Mouse (Mus musculus): Measurements from ENCODE around the gene Dusp6. TPM values are rescaled to one million over a fixed set of nuclear protein-coding genes. Genes with fewer than 3 reads are reported as not detected.

The Dusp6 gene
- total and polyA plus RNA-seq, 2 experiments: 29.9 to 48.4 TPM

DNA sequence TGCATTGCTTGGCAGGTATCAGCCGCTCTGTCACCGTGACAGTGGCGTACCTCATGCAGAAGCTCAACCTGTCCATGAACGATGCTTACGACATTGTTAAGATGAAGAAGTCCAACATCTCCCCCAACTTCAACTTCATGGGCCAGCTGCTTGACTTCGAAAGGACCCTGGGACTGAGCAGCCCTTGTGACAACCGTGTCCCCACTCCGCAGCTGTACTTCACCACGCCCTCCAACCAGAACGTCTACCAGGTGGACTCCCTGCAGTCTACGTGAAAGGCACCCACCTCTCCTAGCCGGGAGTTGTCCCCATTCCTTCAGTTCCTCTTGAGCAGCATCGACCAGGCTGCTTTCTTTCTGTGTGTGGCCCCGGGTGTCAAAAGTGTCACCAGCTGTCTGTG, 3.0 kb downstream of the Dusp6 start:
- Histone ChIP-seq H3K27me3 (ENCODE audit: control insufficient read depth, insufficient read depth, low read length) (no peaks in the 10 kb centered on the region), H3K79me2 (ENCODE audit: control insufficient read depth, insufficient read depth, low read length) (peaks cover 14% of the 10 kb centered on the region), H3K4me3 (ENCODE audit: insufficient read depth, low read depth, low read length) (peak overlapping the region; percentile 83), H3K4me1 (ENCODE audit: control insufficient read depth, insufficient read depth, low read length) (peaks cover 15% of the 10 kb centered on the region), H3K27ac (replicated peaks; ENCODE audit: insufficient read depth, low read depth, low read length) (peak overlapping the region; percentile 7), H3K36me3 (ENCODE audit: control insufficient read depth, insufficient read depth, low read length) (peaks cover 10% of the 10 kb centered on the region), H3K9ac (ENCODE audit: low read depth, low read length) (peak overlapping the region; percentile 45)
- peak; percentile 51 for DNase-seq (ENCODE audit: extremely low read depth, low read depth, low spot score)
- 7% methylated on average over 14 of the region's 14 CpGs for WGBS
- no peak for TF ChIP-seq CTCF (IDR thresholded peaks at IDR 0.05; ENCODE audit: low read depth, low read length)
- no peak for TF ChIP-seq POLR2A (IDR thresholded peaks at IDR 0.05; ENCODE audit: extremely low read depth, insufficient read depth, low read length)

GRCm38 (mm10) chr10:99267621-99268020, 4.6 kb downstream of the Dusp6 start:
- Histone ChIP-seq H3K79me2 (ENCODE audit: control insufficient read depth, insufficient read depth, low read length) (peaks cover 14% of the 10 kb centered on the region), H3K4me1 (ENCODE audit: control insufficient read depth, insufficient read depth, low read length) (peaks cover 18% of the 10 kb centered on the region), H3K27me3 (ENCODE audit: control insufficient read depth, insufficient read depth, low read length) (no peaks in the 10 kb centered on the region), H3K36me3 (ENCODE audit: control insufficient read depth, insufficient read depth, low read length) (peaks cover 10% of the 10 kb centered on the region), H3K27ac (replicated peaks; ENCODE audit: insufficient read depth, low read depth, low read length) (no peak overlapping the region), H3K9ac (ENCODE audit: low read depth, low read length) (no peak overlapping the region), H3K4me3 (ENCODE audit: insufficient read depth, low read depth, low read length) (no peak overlapping the region)
- 70% methylated on average over 1 of the region's 1 CpGs for WGBS
- DNase-seq (ENCODE audit: extremely low read depth, low read depth, low spot score): no peak
- TF ChIP-seq POLR2A (IDR thresholded peaks at IDR 0.05; ENCODE audit: extremely low read depth, insufficient read depth, low read length) (no peak), CTCF (IDR thresholded peaks at IDR 0.05; ENCODE audit: low read depth, low read length) (no peak)

DNA sequence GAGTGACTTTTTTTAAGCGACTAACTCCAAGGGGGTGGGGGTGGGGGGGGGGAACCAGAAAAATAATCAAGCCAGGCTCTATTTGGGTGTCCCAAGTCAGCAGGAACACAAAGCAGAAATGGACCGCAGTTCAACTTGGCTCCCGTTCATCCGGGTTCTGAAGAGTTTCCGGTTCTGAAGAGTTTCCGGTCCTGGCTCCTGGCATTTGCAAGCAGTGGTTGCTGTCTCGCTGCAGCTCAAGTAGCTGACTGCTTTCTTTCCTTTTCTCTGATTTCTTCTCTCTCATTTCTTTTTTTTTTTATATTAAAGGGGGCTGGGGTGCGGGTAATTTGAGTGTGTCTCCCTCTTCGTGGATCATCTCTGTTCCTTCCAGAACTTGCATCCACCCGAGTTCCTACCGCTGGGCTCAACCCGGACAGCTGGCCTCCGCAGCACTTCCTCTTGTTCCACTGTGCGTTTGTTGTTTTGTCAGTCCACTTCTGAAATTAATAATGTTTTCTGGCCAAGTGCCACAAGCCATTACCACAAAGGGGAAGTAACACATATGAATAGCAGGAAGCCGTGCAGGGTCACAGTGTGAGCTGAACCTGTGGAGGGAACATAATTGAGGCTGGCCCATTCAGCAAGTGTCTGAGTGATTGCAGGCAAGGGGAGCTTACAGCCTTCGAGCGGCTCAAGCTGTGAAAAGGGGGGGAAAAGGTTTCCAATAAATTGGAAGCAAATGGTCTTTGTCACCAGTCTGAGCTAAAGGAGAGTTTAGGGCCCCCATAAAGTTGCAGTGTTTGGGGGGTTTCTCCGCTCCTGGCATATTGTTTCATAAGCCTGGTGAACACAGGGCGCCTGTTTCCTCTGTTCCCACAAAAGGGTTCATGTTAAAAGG, 5.6 kb downstream of the Dusp6 start:
- TF ChIP-seq POLR2A (IDR thresholded peaks at IDR 0.05; ENCODE audit: extremely low read depth, insufficient read depth, low read length): no peak
- TF ChIP-seq CTCF (IDR thresholded peaks at IDR 0.05; ENCODE audit: low read depth, low read length): no peak
- Histone ChIP-seq H3K79me2 (ENCODE audit: control insufficient read depth, insufficient read depth, low read length) (peaks cover 11% of the 10 kb centered on the region), H3K27me3 (ENCODE audit: control insufficient read depth, insufficient read depth, low read length) (no peaks in the 10 kb centered on the region), H3K27ac (replicated peaks; ENCODE audit: insufficient read depth, low read depth, low read length) (peak overlapping the region; percentile 72), H3K4me1 (ENCODE audit: control insufficient read depth, insufficient read depth, low read length) (peaks cover 18% of the 10 kb centered on the region), H3K4me3 (ENCODE audit: insufficient read depth, low read depth, low read length) (no peak overlapping the region), H3K36me3 (ENCODE audit: control insufficient read depth, insufficient read depth, low read length) (peaks cover 10% of the 10 kb centered on the region), H3K9ac (ENCODE audit: low read depth, low read length) (no peak overlapping the region)
- peak; percentile 77 for DNase-seq (ENCODE audit: extremely low read depth, low read depth, low spot score)
- 52% methylated on average over 19 of the region's 19 CpGs for WGBS

- Histone ChIP-seq H3K79me2 (ENCODE audit: control insufficient read depth, insufficient read depth, low read length) (peaks cover 4% of the 10 kb centered on the region; the same call in 1 of the 2 replicates), H3K4me1 (ENCODE audit: control insufficient read depth, insufficient read depth, low read length) (peaks cover 18% of the 10 kb centered on the region), H3K27ac (replicated peaks; ENCODE audit: insufficient read depth, low read depth, low read length) (peak overlapping the region; percentile 72), H3K9ac (ENCODE audit: low read depth, low read length) (peak overlapping the region; percentile 26; the same call in 1 of the 2 replicates), H3K4me3 (ENCODE audit: insufficient read depth, low read depth, low read length) (no peak overlapping the region), H3K36me3 (ENCODE audit: control insufficient read depth, insufficient read depth, low read length) (peaks cover 10% of the 10 kb centered on the region), H3K27me3 (ENCODE audit: control insufficient read depth, insufficient read depth, low read length) (no peaks in the 10 kb centered on the region)
- WGBS: 51% methylated on average over 4 of the region's 4 CpGs
- no peak for DNase-seq (ENCODE audit: extremely low read depth, low read depth, low spot score)
- no peak for TF ChIP-seq POLR2A (IDR thresholded peaks at IDR 0.05; ENCODE audit: extremely low read depth, insufficient read depth, low read length)
- no peak for TF ChIP-seq CTCF (IDR thresholded peaks at IDR 0.05; ENCODE audit: low read depth, low read length)
Observed at GRCm38 (mm10) chr10:99269301-99269701, 6.3 kb downstream of the Dusp6 start.

GRCm38 (mm10) chr10:99269704-99270103, 6.7 kb downstream of the Dusp6 start:
- no peaks in the 10 kb centered on the region for H3K27me3 ChIP-seq (ENCODE audit: control insufficient read depth, insufficient read depth, low read length)
- no peak overlapping the region for H3K4me3 ChIP-seq (ENCODE audit: insufficient read depth, low read depth, low read length)
- H3K27ac ChIP-seq (replicated peaks; ENCODE audit: insufficient read depth, low read depth, low read length): peak overlapping the region; percentile 72
- H3K9ac ChIP-seq (ENCODE audit: low read depth, low read length): peak overlapping the region; percentile 12; the same call in 1 of the 2 replicates
- H3K36me3 ChIP-seq (ENCODE audit: control insufficient read depth, insufficient read depth, low read length): peaks cover 10% of the 10 kb centered on the region
- peak; percentile 65 for DNase-seq (ENCODE audit: extremely low read depth, low read depth, low spot score)
- H3K79me2 ChIP-seq (ENCODE audit: control insufficient read depth, insufficient read depth, low read length): peaks cover under 1% of the 10 kb centered on the region; the same call in 1 of the 2 replicates
- TF ChIP-seq POLR2A (IDR thresholded peaks at IDR 0.05; ENCODE audit: extremely low read depth, insufficient read depth, low read length) (no peak), CTCF (IDR thresholded peaks at IDR 0.05; ENCODE audit: low read depth, low read length) (no peak)
- 32% methylated on average over 6 of the region's 6 CpGs for WGBS
- peaks cover 18% of the 10 kb centered on the region for H3K4me1 ChIP-seq (ENCODE audit: control insufficient read depth, insufficient read depth, low read length)

GRCm38 (mm10) chr10:99270406-99270805, 7.4 kb downstream of the Dusp6 start:
- Histone ChIP-seq H3K27ac (replicated peaks; ENCODE audit: insufficient read depth, low read depth, low read length) (peak overlapping the region; percentile 66), H3K36me3 (ENCODE audit: control insufficient read depth, insufficient read depth, low read length) (peaks cover 10% of the 10 kb centered on the region), H3K4me1 (ENCODE audit: control insufficient read depth, insufficient read depth, low read length) (peaks cover 18% of the 10 kb centered on the region), H3K9ac (ENCODE audit: low read depth, low read length) (peak overlapping the region; percentile 11; the same call in 1 of the 2 replicates), H3K27me3 (ENCODE audit: control insufficient read depth, insufficient read depth, low read length) (no peaks in the 10 kb centered on the region), H3K79me2 (ENCODE audit: control insufficient read depth, insufficient read depth, low read length) (no peaks in the 10 kb centered on the region), H3K4me3 (ENCODE audit: insufficient read depth, low read depth, low read length) (no peak overlapping the region)
- WGBS: under 1% methylated on average over 10 of the region's 10 CpGs
- peak; percentile 96 for DNase-seq (ENCODE audit: extremely low read depth, low read depth, low spot score)
- TF ChIP-seq POLR2A (IDR thresholded peaks at IDR 0.05; ENCODE audit: extremely low read depth, insufficient read depth, low read length): no peak
- TF ChIP-seq CTCF (IDR thresholded peaks at IDR 0.05; ENCODE audit: low read depth, low read length): no peak
